Mouse (Mus musculus): ENCODE measurements around the gene Cfdp1. TPM values are rescaled to one million over a fixed set of nuclear protein-coding genes. Genes with fewer than 3 reads are reported as not detected.

The Cfdp1 gene
- polyA plus RNA-seq, 1 experiment from 2014 or later = 220 TPM

- peaks cover 35% of the 10 kb centered on the region for H3K36me3 ChIP-seq (ENCODE audit: insufficient read depth, low read length)
These were observed 25.5 kb downstream of the Cfdp1 start for GRCm38 (mm10) chr8:111828595-111828994.

GRCm38 (mm10) chr8:111825219-111825618, 28.9 kb downstream of the Cfdp1 start:
- no peak overlapping the region for H3K4me2 ChIP-seq (replicated peaks; ENCODE audit: low read depth, low read length)
- no peaks in the 10 kb centered on the region for H3K9me3 ChIP-seq (ENCODE audit: low read length)
- WGBS = 66% methylated on average over 6 of the region's 6 CpGs
- peaks cover 51% of the 10 kb centered on the region for H3K36me3 ChIP-seq (ENCODE audit: insufficient read depth, low read length)
- no peak overlapping the region for H3K9ac ChIP-seq (replicated peaks; ENCODE audit: low read length)
- H3K27me3 ChIP-seq (ENCODE audit: insufficient read depth, low read length) = no peaks in the 10 kb centered on the region
- no peak overlapping the region for H3K4me3 ChIP-seq (ENCODE audit: low read length)
- ATAC-seq (ENCODE audit: low FRiP score, low TSS enrichment) = no peak
- H3K27ac ChIP-seq (ENCODE audit: low read length) = no peak overlapping the region
- H3K4me1 ChIP-seq (ENCODE audit: insufficient read depth, low read length) = no peaks in the 10 kb centered on the region; the same call in 1 of the 2 replicates

More at GRCm38 (mm10) chr8:111828595-111828994, 25.5 kb downstream of the Cfdp1 start:
- no peaks in the 10 kb centered on the region for H3K9me3 ChIP-seq (ENCODE audit: low read length)
- H3K4me1 ChIP-seq (ENCODE audit: insufficient read depth, low read length) = peaks cover 18% of the 10 kb centered on the region
- no peak for ATAC-seq (ENCODE audit: low FRiP score, low TSS enrichment)
- 72% methylated on average over 6 of the region's 6 CpGs for WGBS
- H3K9ac ChIP-seq (replicated peaks; ENCODE audit: low read length) = no peak overlapping the region
- no peak overlapping the region for H3K4me3 ChIP-seq (ENCODE audit: low read length)
- H3K27me3 ChIP-seq (ENCODE audit: insufficient read depth, low read length) = no peaks in the 10 kb centered on the region
- H3K27ac ChIP-seq (ENCODE audit: low read length) = peak overlapping the region; percentile 67; the same call in 1 of the 2 replicates
- H3K4me2 ChIP-seq (replicated peaks; ENCODE audit: low read depth, low read length) = no peak overlapping the region

GRCm38 (mm10) chr8:111824334-111824733, 29.8 kb downstream of the Cfdp1 start:
- ATAC-seq (ENCODE audit: low FRiP score, low TSS enrichment) = no peak
- Histone ChIP-seq H3K4me2 (replicated peaks; ENCODE audit: low read depth, low read length) (no peak overlapping the region), H3K9ac (replicated peaks; ENCODE audit: low read length) (no peak overlapping the region), H3K9me3 (ENCODE audit: low read length) (no peaks in the 10 kb centered on the region), H3K36me3 (ENCODE audit: insufficient read depth, low read length) (peaks cover 47% of the 10 kb centered on the region), H3K4me3 (ENCODE audit: low read length) (no peak overlapping the region), H3K4me1 (ENCODE audit: insufficient read depth, low read length) (no peaks in the 10 kb centered on the region; the same call in 1 of the 2 replicates), H3K27ac (ENCODE audit: low read length) (no peak overlapping the region), H3K27me3 (ENCODE audit: insufficient read depth, low read length) (no peaks in the 10 kb centered on the region)
- WGBS = 95% methylated on average over 5 of the region's 5 CpGs

- WGBS = 77% methylated on average over 10 of the region's 10 CpGs
- H3K27ac ChIP-seq (ENCODE audit: low read length) = peak overlapping the region; percentile 19
These were observed 32.9 kb downstream of the Cfdp1 start for GRCm38 (mm10) chr8:111821199-111821598.

DNA sequence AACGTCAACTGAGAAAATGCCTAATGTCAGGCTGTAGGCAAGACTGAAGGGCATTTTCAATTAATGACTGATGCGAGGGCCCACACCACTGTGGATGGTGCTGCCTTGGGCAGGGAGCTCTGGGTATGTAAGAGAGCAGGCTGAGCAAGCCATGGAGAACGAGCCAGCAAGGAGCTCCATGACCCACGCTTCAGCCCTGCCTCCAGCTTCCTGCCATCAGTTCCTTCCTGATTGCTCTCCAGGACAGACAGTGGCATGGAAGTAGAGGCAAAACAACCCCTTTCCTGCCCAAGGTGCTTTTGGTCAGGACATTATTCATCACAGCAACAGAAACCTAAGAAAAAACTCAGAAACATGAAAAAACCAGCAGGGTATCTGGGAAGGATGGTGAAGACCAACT, 33.4 kb downstream of the Cfdp1 start:
- Histone ChIP-seq H3K4me2 (replicated peaks; ENCODE audit: low read depth, low read length) (no peak overlapping the region), H3K9me3 (ENCODE audit: low read length) (no peaks in the 10 kb centered on the region), H3K27ac (ENCODE audit: low read length) (peak overlapping the region; percentile 19), H3K9ac (replicated peaks; ENCODE audit: low read length) (no peak overlapping the region), H3K4me1 (ENCODE audit: insufficient read depth, low read length) (no peaks in the 10 kb centered on the region), H3K27me3 (ENCODE audit: insufficient read depth, low read length) (no peaks in the 10 kb centered on the region), H3K36me3 (ENCODE audit: insufficient read depth, low read length) (peaks cover 35% of the 10 kb centered on the region), H3K4me3 (ENCODE audit: low read length) (no peak overlapping the region)
- ATAC-seq (ENCODE audit: low FRiP score, low TSS enrichment) = peak; percentile 21; the same call in 1 of the 2 replicates
- 77% methylated on average over 4 of the region's 4 CpGs for WGBS

More at GRCm38 (mm10) chr8:111821199-111821598, 32.9 kb downstream of the Cfdp1 start:
- Histone ChIP-seq H3K4me1 (ENCODE audit: insufficient read depth, low read length) (no peaks in the 10 kb centered on the region), H3K4me2 (replicated peaks; ENCODE audit: low read depth, low read length) (no peak overlapping the region), H3K9ac (replicated peaks; ENCODE audit: low read length) (no peak overlapping the region), H3K9me3 (ENCODE audit: low read length) (no peaks in the 10 kb centered on the region), H3K36me3 (ENCODE audit: insufficient read depth, low read length) (peaks cover 35% of the 10 kb centered on the region), H3K4me3 (ENCODE audit: low read length) (no peak overlapping the region), H3K27me3 (ENCODE audit: insufficient read depth, low read length) (no peaks in the 10 kb centered on the region)
- no peak for ATAC-seq (ENCODE audit: low FRiP score, low TSS enrichment)

GRCm38 (mm10) chr8:111820018-111820417, 34.1 kb downstream of the Cfdp1 start:
- Histone ChIP-seq H3K9ac (replicated peaks; ENCODE audit: low read length) (no peak overlapping the region), H3K4me2 (replicated peaks; ENCODE audit: low read depth, low read length) (no peak overlapping the region), H3K27ac (ENCODE audit: low read length) (peak overlapping the region; percentile 78), H3K4me3 (ENCODE audit: low read length) (no peak overlapping the region), H3K4me1 (ENCODE audit: insufficient read depth, low read length) (no peaks in the 10 kb centered on the region), H3K27me3 (ENCODE audit: insufficient read depth, low read length) (no peaks in the 10 kb centered on the region), H3K9me3 (ENCODE audit: low read length) (no peaks in the 10 kb centered on the region), H3K36me3 (ENCODE audit: insufficient read depth, low read length) (peaks cover 35% of the 10 kb centered on the region)
- WGBS = 80% methylated on average over 12 of the region's 12 CpGs
- ATAC-seq (ENCODE audit: low FRiP score, low TSS enrichment) = 0 out of 2 replicates have a peak, but pooled peaks have one; percentile 51

DNA sequence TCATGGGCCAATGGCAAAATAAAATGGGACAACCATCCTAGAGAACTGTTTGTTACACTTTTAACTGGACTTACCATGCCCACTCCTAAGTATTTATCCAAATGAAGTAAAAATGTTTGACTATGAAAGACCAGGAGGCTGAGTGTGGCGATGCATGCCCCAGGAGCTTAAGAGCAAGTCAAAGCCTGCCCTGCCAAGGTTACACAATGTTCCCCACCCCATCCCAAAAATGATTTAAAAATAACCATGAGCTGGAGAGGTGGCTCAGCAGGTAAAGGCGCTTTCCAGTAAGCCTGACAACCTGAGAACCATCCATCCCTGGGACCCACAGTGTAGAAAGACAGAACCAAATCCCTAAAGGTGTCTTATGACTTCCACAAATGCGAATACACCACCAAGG, 35.5 kb downstream of the Cfdp1 start:
- 0 out of 2 replicates have a peak overlapping the region, but pooled peaks have one; percentile 30 for H3K27ac ChIP-seq (ENCODE audit: low read length)
- no peaks in the 10 kb centered on the region for H3K9me3 ChIP-seq (ENCODE audit: low read length)
- H3K27me3 ChIP-seq (ENCODE audit: insufficient read depth, low read length) = no peaks in the 10 kb centered on the region
- 92% methylated on average over 3 of the region's 3 CpGs for WGBS
- no peak for ATAC-seq (ENCODE audit: low FRiP score, low TSS enrichment)
- H3K4me1 ChIP-seq (ENCODE audit: insufficient read depth, low read length) = no peaks in the 10 kb centered on the region
- no peak overlapping the region for H3K4me3 ChIP-seq (ENCODE audit: low read length)
- peaks cover 25% of the 10 kb centered on the region for H3K36me3 ChIP-seq (ENCODE audit: insufficient read depth, low read length)
- H3K4me2 ChIP-seq (replicated peaks; ENCODE audit: low read depth, low read length) = no peak overlapping the region
- no peak overlapping the region for H3K9ac ChIP-seq (replicated peaks; ENCODE audit: low read length)

GRCm38 (mm10) chr8:111815078-111815477, 39.0 kb downstream of the Cfdp1 start:
- Histone ChIP-seq H3K27me3 (ENCODE audit: insufficient read depth, low read length) (no peaks in the 10 kb centered on the region), H3K36me3 (ENCODE audit: insufficient read depth, low read length) (peaks cover 12% of the 10 kb centered on the region), H3K27ac (ENCODE audit: low read length) (no peak overlapping the region), H3K4me2 (replicated peaks; ENCODE audit: low read depth, low read length) (no peak overlapping the region), H3K4me1 (ENCODE audit: insufficient read depth, low read length) (no peaks in the 10 kb centered on the region), H3K9me3 (ENCODE audit: low read length) (no peaks in the 10 kb centered on the region), H3K4me3 (ENCODE audit: low read length) (no peak overlapping the region), H3K9ac (replicated peaks; ENCODE audit: low read length) (no peak overlapping the region)
- no peak for ATAC-seq (ENCODE audit: low FRiP score, low TSS enrichment)
- WGBS = 93% methylated on average over 4 of the region's 4 CpGs

DNA sequence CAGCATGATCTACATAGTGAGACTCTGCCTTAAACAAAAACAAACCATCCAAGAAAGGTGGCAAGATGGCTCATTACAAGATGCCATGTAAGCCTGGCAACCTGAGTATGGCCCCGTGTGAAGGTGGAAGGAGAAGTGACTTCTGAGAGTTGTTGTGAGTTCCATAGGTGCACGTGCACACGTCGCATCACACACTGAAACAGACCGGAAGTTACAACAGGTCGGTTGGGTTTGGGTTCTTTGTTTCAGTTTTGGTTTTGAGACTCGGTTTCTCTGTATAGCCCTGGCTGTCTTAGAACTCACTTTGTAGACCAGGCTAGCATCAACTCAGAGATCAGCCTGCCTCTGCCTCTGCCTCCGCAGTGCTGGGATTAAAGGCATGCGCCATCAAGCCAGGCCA, 40.3 kb downstream of the Cfdp1 start:
- H3K36me3 ChIP-seq (ENCODE audit: insufficient read depth, low read length) = peaks cover 9% of the 10 kb centered on the region; the same call in 1 of the 2 replicates
- H3K4me1 ChIP-seq (ENCODE audit: insufficient read depth, low read length) = no peaks in the 10 kb centered on the region
- no peak overlapping the region for H3K27ac ChIP-seq (ENCODE audit: low read length)
- no peak overlapping the region for H3K9ac ChIP-seq (replicated peaks; ENCODE audit: low read length)
- WGBS = 96% methylated on average over 9 of the region's 9 CpGs
- no peaks in the 10 kb centered on the region for H3K27me3 ChIP-seq (ENCODE audit: insufficient read depth, low read length)
- H3K4me3 ChIP-seq (ENCODE audit: low read length) = no peak overlapping the region
- ATAC-seq (ENCODE audit: low FRiP score, low TSS enrichment) = no peak
- no peaks in the 10 kb centered on the region for H3K9me3 ChIP-seq (ENCODE audit: low read length)
- H3K4me2 ChIP-seq (replicated peaks; ENCODE audit: low read depth, low read length) = no peak overlapping the region

DNA sequence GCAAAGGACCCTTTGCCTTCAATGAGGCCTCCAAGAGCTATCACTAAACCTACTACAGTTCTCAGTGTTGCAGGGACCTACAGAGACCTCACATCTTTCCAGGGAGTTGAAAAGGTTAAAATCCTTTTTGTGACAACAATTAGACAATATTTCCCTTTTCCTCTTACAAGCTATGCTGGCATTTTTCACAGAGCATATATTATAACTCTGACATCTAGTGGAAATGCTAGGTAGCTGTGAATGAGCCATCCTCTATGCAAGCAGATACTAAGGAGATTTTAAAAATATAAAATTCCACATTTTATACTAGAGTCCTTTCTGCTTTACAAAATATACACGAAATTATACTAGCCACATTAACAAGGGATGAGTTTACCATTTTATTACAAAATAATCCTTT, 41.3 kb downstream of the Cfdp1 start:
- H3K4me3 ChIP-seq (ENCODE audit: low read length) = no peak overlapping the region
- no peak overlapping the region for H3K4me2 ChIP-seq (replicated peaks; ENCODE audit: low read depth, low read length)
- 68% methylated on average over 1 of the region's 1 CpGs for WGBS
- H3K27ac ChIP-seq (ENCODE audit: low read length) = no peak overlapping the region
- ATAC-seq (ENCODE audit: low FRiP score, low TSS enrichment) = no peak
- H3K9ac ChIP-seq (replicated peaks; ENCODE audit: low read length) = no peak overlapping the region
- H3K9me3 ChIP-seq (ENCODE audit: low read length) = no peaks in the 10 kb centered on the region
- no peaks in the 10 kb centered on the region for H3K4me1 ChIP-seq (ENCODE audit: insufficient read depth, low read length)
- H3K36me3 ChIP-seq (ENCODE audit: insufficient read depth, low read length) = peaks cover 9% of the 10 kb centered on the region; the same call in 1 of the 2 replicates
- no peaks in the 10 kb centered on the region for H3K27me3 ChIP-seq (ENCODE audit: insufficient read depth, low read length)

All from kidney, embryonic 16.5 days (tissue).